8 mouse cellular contexts compared by ENCODE assay signal in genomic region chrX:102250891-102251170, GRCm38 (mm10). TPM values are rescaled to one million over a fixed set of nuclear protein-coding genes. Genes with fewer than 3 reads are reported as not detected.
DNase-seq lines count a peak whose midpoint lies in the region; ATAC-seq and TF ChIP-seq lines count a peak whose summit lies in the region.

No protein-coding gene starts in this region.

- 26% methylated on average over 24 of the region's 24 CpGs for WGBS in spleen, adult 2 months
- 7% methylated on average over 24 of the region's 24 CpGs for WGBS in liver, embryonic 13.5 days (ENCODE audit: insufficient replicate concordance)

- DNase-seq in embryo, embryonic 10 days (ENCODE audit: low spot score): peak; percentile 9
- no peak for DNase-seq in embryo, embryonic 10.5 days (ENCODE audit: low spot score)
- DNase-seq in spleen, adult 2 months (ENCODE audit: low read depth in 1 of 2, low spot score in 2 of 2): no peak
- DNase-seq in spleen, adult 12 weeks (ENCODE audit: low spot score): no peak
- DNase-seq in liver, embryonic 13.5 days: no peak
- peak; percentile 49 for DNase-seq in testis, postnatal 10 days (ENCODE audit: low spot score)
- DNase-seq in layer of hippocampus, postnatal 25 days (ENCODE audit: extremely low spot score in 1 of 2, low spot score in 1 of 2): no peak
- DNase-seq in adrenal gland, postnatal 4 days (ENCODE audit: low spot score in 2 of 2): no peak

- peak overlapping the region; percentile 40; the same call in 1 of the 2 replicates for H3K4me3 ChIP-seq in spleen, adult 2 months (ENCODE audit: extremely low read depth, insufficient read depth, insufficient read length)
- peak overlapping the region; percentile 54 for H3K4me3 ChIP-seq in liver, embryonic 13.5 days (replicated peaks)

- H3K9ac ChIP-seq in liver, embryonic 13.5 days: peak overlapping the region; percentile 59; the same call in 1 of the 2 replicates

- H3K4me1 ChIP-seq in spleen, adult 2 months (ENCODE audit: control insufficient read depth, insufficient read depth, insufficient read length): peaks cover 4% of the 10 kb centered on the region; the same call in 1 of the 2 replicates
- no peaks in the 10 kb centered on the region for H3K4me1 ChIP-seq in liver, embryonic 13.5 days (replicated peaks)

- H3K4me2 ChIP-seq in liver, embryonic 13.5 days: peak overlapping the region; percentile 64

- TF ChIP-seq POLR2A in spleen, adult 2 months (IDR thresholded peaks at IDR 0.05; ENCODE audit: low read depth, low read length): no peak

- ATAC-seq in liver, embryonic 13.5 days (ENCODE audit: low read depth): no peak

- no peaks in the 10 kb centered on the region for H3K36me3 ChIP-seq in spleen, adult 2 months (ENCODE audit: control insufficient read depth, insufficient read depth, low read length)
- no peaks in the 10 kb centered on the region for H3K36me3 ChIP-seq in liver, embryonic 13.5 days

- no peaks in the 10 kb centered on the region; the same call in 1 of the 2 replicates for H3K9me3 ChIP-seq in liver, embryonic 13.5 days (replicated peaks)

- H3K27ac ChIP-seq in spleen, adult 2 months (ENCODE audit: insufficient read depth, low read length): no peak overlapping the region
- no peak overlapping the region for H3K27ac ChIP-seq in liver, embryonic 13.5 days

- no peak for TF ChIP-seq CTCF in spleen, adult 2 months (IDR thresholded peaks at IDR 0.05; ENCODE audit: extremely low read depth, insufficient read depth, insufficient read length, insufficient replicate concordance)

- H3K27me3 ChIP-seq in spleen, adult 2 months (ENCODE audit: control insufficient read depth, insufficient read depth, low read length): peaks cover 8% of the 10 kb centered on the region; the same call in 1 of the 2 replicates
- H3K27me3 ChIP-seq in liver, embryonic 13.5 days: peaks cover 86% of the 10 kb centered on the region

RNA-seq across cellular contexts. Expression of gene Cited1, which starts 1.1 kb away (rescaled TPM):
- 0.58 and 1.2 TPM in 2 replicates for polyA plus RNA-seq in spleen, adult 2 months (2012; rRNA removed)
- polyA plus RNA-seq in liver, embryonic 13.5 days (2015; fragmentation: Nextera tagmentation; extraction: Ambion mirVana): 71.0 and 73.5 TPM in 2 replicates
- 1 to 10 TPM; 1.1 to 2.0 TPM for total RNA-seq in layer of hippocampus, postnatal 25 days (2021)
- 1 to 10 TPM; 5.2 to 5.6 TPM for total RNA-seq in adrenal gland, postnatal 4 days (2021)

Comparison
In these comparisons a context has a peak if more than half of its experiments do, and no peak if none do; other contexts are left out.
1. DNase-seq: peak in embryo, embryonic 10 days (single experiment) and testis, postnatal 10 days (single experiment); none in embryo, embryonic 10.5 days (single experiment), spleen, adult 2 months (0 of 2), spleen, adult 12 weeks (single experiment), liver, embryonic 13.5 days (single experiment), layer of hippocampus, postnatal 25 days (0 of 2) and adrenal gland, postnatal 4 days (0 of 2).